Comparison of ENCODE assay signal across 8 mouse cellular contexts in genomic region chrX:157491145-157491935, GRCm38 (mm10). TPM values are rescaled to one million over a fixed set of nuclear protein-coding genes. Genes with fewer than 3 reads are reported as not detected.
DNase-seq lines count a peak whose midpoint lies in the region; ATAC-seq and TF ChIP-seq lines count a peak whose summit lies in the region.

No protein-coding gene starts in this region.

- TF ChIP-seq CTCF in cerebellum, adult 2 months (IDR thresholded peaks at IDR 0.05; ENCODE audit: borderline replicate concordance, insufficient read depth, low read depth, low read length): no peak

- peak overlapping the region; percentile 88 for H3K27ac ChIP-seq in cerebellum, adult 2 months (ENCODE audit: insufficient read depth, low read length)
- peak overlapping the region; percentile 80 for H3K27ac ChIP-seq in limb, embryonic 15.5 days
- H3K27ac ChIP-seq in midbrain, embryonic 16.5 days (ENCODE audit: low read length): peak overlapping the region; percentile 93

- DNase-seq in heart, adult 18-20 months: peak; percentile 31 to 33
- no peak for DNase-seq in heart, adult 8-10 months (ENCODE audit: low spot score)
- peak; percentile 61 to 68 for DNase-seq in cerebellum, adult 2 months
- peak; percentile 7 for DNase-seq in frontal cortex, postnatal 14 days (ENCODE audit: low spot score in 2 of 2)
- DNase-seq in spleen, postnatal 4 days (ENCODE audit: low spot score in 2 of 2): peak; percentile 22 to 71

- H3K9ac ChIP-seq in limb, embryonic 15.5 days: peak overlapping the region; percentile 48
- H3K9ac ChIP-seq in midbrain, embryonic 16.5 days (ENCODE audit: low read depth, low read length): peak overlapping the region; percentile 81

- no peaks in the 10 kb centered on the region for H3K27me3 ChIP-seq in cerebellum, adult 2 months (ENCODE audit: control insufficient read depth, insufficient read depth, low read length)
- H3K27me3 ChIP-seq in limb, embryonic 15.5 days: no peaks in the 10 kb centered on the region
- no peaks in the 10 kb centered on the region for H3K27me3 ChIP-seq in midbrain, embryonic 16.5 days (ENCODE audit: control insufficient read depth, insufficient read depth, low read depth, low read length)

- ATAC-seq in inflammation-experienced regulatory T-cells, adult 6 months: peak; percentile 70
- ATAC-seq in limb, embryonic 15.5 days (ENCODE audit: insufficient number of reproducible peaks, low FRiP score, low TSS enrichment, low read depth): peak; percentile 47; the same call in 1 of the 2 replicates
- ATAC-seq in midbrain, embryonic 16.5 days: peak; percentile 83

- WGBS in cerebellum, adult 2 months: 16% methylated on average over 78 of the region's 104 CpGs
- WGBS in limb, embryonic 15.5 days: 17% methylated on average over 39 of the region's 104 CpGs
- 14% methylated on average over 32 of the region's 104 CpGs for WGBS in midbrain, embryonic 16.5 days

- peak overlapping the region; percentile 52 for H3K4me2 ChIP-seq in limb, embryonic 15.5 days
- peak overlapping the region; percentile 62 for H3K4me2 ChIP-seq in midbrain, embryonic 16.5 days (ENCODE audit: low read length)

- H3K4me3 ChIP-seq in cerebellum, adult 2 months (replicated peaks; ENCODE audit: insufficient read depth, low read depth, low read length): peak overlapping the region; percentile 80
- H3K4me3 ChIP-seq in limb, embryonic 15.5 days: peak overlapping the region; percentile 59
- peak overlapping the region; percentile 61 for H3K4me3 ChIP-seq in midbrain, embryonic 16.5 days (ENCODE audit: low read depth, low read length)

- no peaks in the 10 kb centered on the region for H3K36me3 ChIP-seq in limb, embryonic 15.5 days
- no peaks in the 10 kb centered on the region for H3K36me3 ChIP-seq in midbrain, embryonic 16.5 days (ENCODE audit: control insufficient read depth, insufficient read depth, low read length)

- no peak for TF ChIP-seq POLR2A in cerebellum, adult 2 months (IDR thresholded peaks at IDR 0.05; ENCODE audit: borderline replicate concordance, insufficient read depth, low read length)

- no peaks in the 10 kb centered on the region; the same call in 1 of the 2 replicates for H3K4me1 ChIP-seq in cerebellum, adult 2 months (ENCODE audit: control insufficient read depth, insufficient read depth, low read length)
- H3K4me1 ChIP-seq in limb, embryonic 15.5 days: no peaks in the 10 kb centered on the region
- H3K4me1 ChIP-seq in midbrain, embryonic 16.5 days (ENCODE audit: control insufficient read depth, insufficient read depth, low read length): peaks cover 9% of the 10 kb centered on the region

- H3K9me3 ChIP-seq in limb, embryonic 15.5 days: no peaks in the 10 kb centered on the region
- H3K9me3 ChIP-seq in midbrain, embryonic 16.5 days (replicated peaks; ENCODE audit: control insufficient read depth, low read length, poor library complexity, severe bottlenecking): no peaks in the 10 kb centered on the region

RNA-seq across cellular contexts. Expression of gene Sms, which starts 0.7 kb away (rescaled TPM):
- total RNA-seq in heart, adult 18-20 months (2021): 10 to 100 TPM; 39.6 to 56.5 TPM
- 10 to 100 TPM; 37.0 to 81.6 (median 52.2) TPM for total RNA-seq in heart, adult 8-10 months (2022)
- 79.0 and 81.8 TPM in 2 replicates for polyA plus RNA-seq in cerebellum, adult 2 months (2012; rRNA removed)
- polyA plus RNA-seq in inflammation-experienced regulatory T-cells, adult 6 months (2017; shearing (Covaris generic)): 10 to 100 TPM; 60.3 to 89.5 (median 66.0) TPM
- polyA plus RNA-seq in limb, embryonic 15.5 days (2015; fragmentation: Nextera tagmentation; extraction: Ambion mirVana): 43.2 and 46.6 TPM in 2 replicates
- 131 and 149 TPM in 2 replicates for polyA plus RNA-seq in midbrain, embryonic 16.5 days (2015; fragmentation: Nextera tagmentation; extraction: Ambion mirVana)
